ENCODE assay signal across 8 mouse cellular contexts in the genomic region with DNA sequence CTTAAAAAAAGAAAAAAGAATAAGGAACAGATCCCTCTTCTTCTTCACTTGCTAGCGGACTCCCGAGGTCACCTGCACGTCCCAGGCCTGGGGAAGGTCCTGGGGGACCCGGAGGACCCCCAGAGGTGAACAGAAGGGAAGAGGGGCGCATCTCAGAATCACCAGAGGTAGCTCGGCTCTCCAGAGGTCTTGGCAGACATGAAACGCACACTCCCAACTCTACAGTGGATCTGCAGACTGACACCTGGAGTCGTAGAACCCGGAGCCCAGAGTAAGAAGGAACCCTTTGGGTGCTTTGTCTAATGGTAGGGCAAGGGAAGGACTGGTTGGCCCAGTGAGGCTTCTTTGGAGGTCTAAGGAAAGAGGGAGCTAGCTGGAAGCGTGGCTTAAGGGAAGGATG. TPM values are rescaled to one million over a fixed set of nuclear protein-coding genes. Genes with fewer than 3 reads are reported as not detected.
DNase-seq lines count a peak whose midpoint lies in the region; ATAC-seq and TF ChIP-seq lines count a peak whose summit lies in the region.

No protein-coding gene starts in this region.

- no peak for DNase-seq in kidney, postnatal 0 days (ENCODE audit: low spot score)
- no peak for DNase-seq in kidney, postnatal 25 days
- DNase-seq in forebrain, embryonic 11.5 days (ENCODE audit: low spot score) = no peak
- no peak for DNase-seq in ovary, postnatal 14 days (ENCODE audit: low spot score)
- no peak for DNase-seq in embryo, embryonic 10.5 days (ENCODE audit: low spot score)
- DNase-seq in adrenal gland, postnatal 14 days = no peak

- no peaks in the 10 kb centered on the region for H3K27me3 ChIP-seq in kidney, postnatal 0 days (ENCODE audit: insufficient read depth, low read length)
- H3K27me3 ChIP-seq in forebrain, embryonic 11.5 days (ENCODE audit: control insufficient read depth, insufficient read depth, low read length) = no peaks in the 10 kb centered on the region
- H3K27me3 ChIP-seq in intestine, embryonic 16.5 days (replicated peaks; ENCODE audit: control insufficient read depth, insufficient read depth, low read length) = no peaks in the 10 kb centered on the region
- no peaks in the 10 kb centered on the region for H3K27me3 ChIP-seq in neural tube, embryonic 12.5 days (replicated peaks)

- 80% methylated on average over 10 of the region's 10 CpGs for WGBS in kidney, postnatal 0 days
- WGBS in forebrain, embryonic 11.5 days = 76% methylated on average over 10 of the region's 10 CpGs
- 81% methylated on average over 10 of the region's 10 CpGs for WGBS in intestine, embryonic 16.5 days
- 73% methylated on average over 10 of the region's 10 CpGs for WGBS in neural tube, embryonic 12.5 days

- peak overlapping the region; percentile 82 for H3K4me2 ChIP-seq in kidney, postnatal 0 days (ENCODE audit: low read length)
- peak overlapping the region; percentile 73 for H3K4me2 ChIP-seq in forebrain, embryonic 11.5 days (ENCODE audit: low read depth, low read length, severe bottlenecking)
- H3K4me2 ChIP-seq in intestine, embryonic 16.5 days (ENCODE audit: low read depth, low read length) = peak overlapping the region; percentile 83
- peak overlapping the region; percentile 80 for H3K4me2 ChIP-seq in neural tube, embryonic 12.5 days (replicated peaks)

- H3K9ac ChIP-seq in kidney, postnatal 0 days (ENCODE audit: low read depth, low read length) = peak overlapping the region; percentile 52; the same call in 1 of the 2 replicates
- H3K9ac ChIP-seq in forebrain, embryonic 11.5 days (ENCODE audit: low read length) = peak overlapping the region; percentile 63
- peak overlapping the region; percentile 71 for H3K9ac ChIP-seq in intestine, embryonic 16.5 days (ENCODE audit: low read depth, low read length)
- peak overlapping the region; percentile 57; the same call in 1 of the 2 replicates for H3K9ac ChIP-seq in neural tube, embryonic 12.5 days

- ATAC-seq in kidney, postnatal 0 days (replicated peaks; ENCODE audit: low FRiP score, low read depth) = no peak
- ATAC-seq in forebrain, embryonic 11.5 days (replicated peaks; ENCODE audit: low FRiP score) = no peak
- no peak for ATAC-seq in intestine, embryonic 16.5 days
- ATAC-seq in neural tube, embryonic 12.5 days (ENCODE audit: low FRiP score, low read depth) = peak; percentile 5; the same call in 1 of the 2 replicates

- H3K4me1 ChIP-seq in kidney, postnatal 0 days (replicated peaks; ENCODE audit: insufficient read depth, low read length) = peaks cover 5% of the 10 kb centered on the region
- H3K4me1 ChIP-seq in forebrain, embryonic 11.5 days (replicated peaks; ENCODE audit: control insufficient read depth, insufficient read depth, low read length) = peaks cover 2% of the 10 kb centered on the region; the same call in 1 of the 2 replicates
- peaks cover 6% of the 10 kb centered on the region for H3K4me1 ChIP-seq in intestine, embryonic 16.5 days (ENCODE audit: control insufficient read depth, insufficient read depth, low read length)
- H3K4me1 ChIP-seq in neural tube, embryonic 12.5 days = peaks cover 3% of the 10 kb centered on the region; the same call in 1 of the 2 replicates

- H3K4me3 ChIP-seq in kidney, postnatal 0 days (replicated peaks; ENCODE audit: low read depth, low read length) = no peak overlapping the region
- H3K4me3 ChIP-seq in forebrain, embryonic 11.5 days (ENCODE audit: low read depth, low read length) = peak overlapping the region; percentile 50
- peak overlapping the region; percentile 60 for H3K4me3 ChIP-seq in intestine, embryonic 16.5 days (ENCODE audit: low read length)
- H3K4me3 ChIP-seq in neural tube, embryonic 12.5 days = peak overlapping the region; percentile 47

- TF ChIP-seq CTCF in kidney, postnatal 0 days (IDR thresholded peaks at IDR 0.05; ENCODE audit: low read depth) = no peak

- no peak overlapping the region for H3K27ac ChIP-seq in kidney, postnatal 0 days
- H3K27ac ChIP-seq in forebrain, embryonic 11.5 days (ENCODE audit: low read depth, low read length) = no peak overlapping the region
- H3K27ac ChIP-seq in intestine, embryonic 16.5 days (ENCODE audit: low read length) = no peak overlapping the region
- no peak overlapping the region for H3K27ac ChIP-seq in neural tube, embryonic 12.5 days

- H3K9me3 ChIP-seq in kidney, postnatal 0 days (replicated peaks; ENCODE audit: low read length) = no peaks in the 10 kb centered on the region
- H3K9me3 ChIP-seq in forebrain, embryonic 11.5 days (ENCODE audit: control insufficient read depth, low read length) = no peaks in the 10 kb centered on the region
- no peaks in the 10 kb centered on the region for H3K9me3 ChIP-seq in intestine, embryonic 16.5 days (ENCODE audit: control insufficient read depth, low read length)
- no peaks in the 10 kb centered on the region for H3K9me3 ChIP-seq in neural tube, embryonic 12.5 days

- H3K36me3 ChIP-seq in kidney, postnatal 0 days (ENCODE audit: insufficient read depth, low read length) = no peaks in the 10 kb centered on the region
- H3K36me3 ChIP-seq in forebrain, embryonic 11.5 days (ENCODE audit: control insufficient read depth, insufficient read depth, low read length) = no peaks in the 10 kb centered on the region
- no peaks in the 10 kb centered on the region for H3K36me3 ChIP-seq in intestine, embryonic 16.5 days (ENCODE audit: control insufficient read depth, insufficient read depth, low read length)
- no peaks in the 10 kb centered on the region for H3K36me3 ChIP-seq in neural tube, embryonic 12.5 days

RNA-seq across cellular contexts. Expression of a gene that starts 11.5 kb away (rescaled TPM):
- 5.1 and 5.8 TPM in 2 replicates for polyA plus RNA-seq in kidney, postnatal 0 days (2015; fragmentation: Nextera tagmentation; extraction: Ambion mirVana)
- 0.80 and 1.5 TPM in 2 replicates for polyA plus RNA-seq in forebrain, embryonic 11.5 days (2014; fragmentation: Nextera tagmentation; extraction: Ambion mirVana)
- polyA plus RNA-seq in intestine, embryonic 16.5 days (2015; fragmentation: Nextera tagmentation; extraction: Ambion mirVana) = 1.4 and 1.6 TPM in 2 replicates
- polyA plus RNA-seq in neural tube, embryonic 12.5 days (2016; fragmentation: Nextera tagmentation; extraction: Ambion mirVana) = 3.2 and 3.5 TPM in 2 replicates
- total RNA-seq in adrenal gland, postnatal 14 days (2021) = 3.8 and 6.5 TPM in 2 replicates

RNA-seq across cellular contexts. Expression of a gene that starts 11.5 kb away (rescaled TPM):
- 21.4 and 21.9 TPM in 2 replicates for polyA plus RNA-seq in kidney, postnatal 0 days (2015; fragmentation: Nextera tagmentation; extraction: Ambion mirVana)
- polyA plus RNA-seq in forebrain, embryonic 11.5 days (2014; fragmentation: Nextera tagmentation; extraction: Ambion mirVana) = 17.4 and 17.8 TPM in 2 replicates
- polyA plus RNA-seq in intestine, embryonic 16.5 days (2015; fragmentation: Nextera tagmentation; extraction: Ambion mirVana) = 17.3 and 19.1 TPM in 2 replicates
- 19.4 and 20.1 TPM in 2 replicates for polyA plus RNA-seq in neural tube, embryonic 12.5 days (2016; fragmentation: Nextera tagmentation; extraction: Ambion mirVana)
- 37.3 and 55.7 TPM in 2 replicates for total RNA-seq in adrenal gland, postnatal 14 days (2021)

RNA-seq across cellular contexts. Expression of a gene that starts 17.1 kb away (rescaled TPM):
- polyA plus RNA-seq in kidney, postnatal 0 days (2015; fragmentation: Nextera tagmentation; extraction: Ambion mirVana) = 20.5 and 21.0 TPM in 2 replicates
- 0.25 and 1.2 TPM in 2 replicates for polyA plus RNA-seq in forebrain, embryonic 11.5 days (2014; fragmentation: Nextera tagmentation; extraction: Ambion mirVana)
- 2.9 and 3.3 TPM in 2 replicates for polyA plus RNA-seq in intestine, embryonic 16.5 days (2015; fragmentation: Nextera tagmentation; extraction: Ambion mirVana)
- 0.26 and 0.43 TPM in 2 replicates for polyA plus RNA-seq in neural tube, embryonic 12.5 days (2016; fragmentation: Nextera tagmentation; extraction: Ambion mirVana)
- total RNA-seq in adrenal gland, postnatal 14 days (2021) = 0.67 and 1.2 TPM in 2 replicates

RNA-seq across cellular contexts. Expression of a gene that starts 27.4 kb away (rescaled TPM):
- polyA plus RNA-seq in kidney, postnatal 0 days (2015; fragmentation: Nextera tagmentation; extraction: Ambion mirVana) = 246 and 265 TPM in 2 replicates
- polyA plus RNA-seq in forebrain, embryonic 11.5 days (2014; fragmentation: Nextera tagmentation; extraction: Ambion mirVana) = 90.4 and 109 TPM in 2 replicates
- 251 and 266 TPM in 2 replicates for polyA plus RNA-seq in intestine, embryonic 16.5 days (2015; fragmentation: Nextera tagmentation; extraction: Ambion mirVana)
- 118 and 119 TPM in 2 replicates for polyA plus RNA-seq in neural tube, embryonic 12.5 days (2016; fragmentation: Nextera tagmentation; extraction: Ambion mirVana)
- 199 and 204 TPM in 2 replicates for total RNA-seq in adrenal gland, postnatal 14 days (2021)

RNA-seq across cellular contexts. Expression of a gene that starts 32.4 kb away (rescaled TPM):
- polyA plus RNA-seq in kidney, postnatal 0 days (2015; fragmentation: Nextera tagmentation; extraction: Ambion mirVana) = 92.7 and 93.0 TPM in 2 replicates
- polyA plus RNA-seq in forebrain, embryonic 11.5 days (2014; fragmentation: Nextera tagmentation; extraction: Ambion mirVana) = 24.8 and 25.7 TPM in 2 replicates
- polyA plus RNA-seq in intestine, embryonic 16.5 days (2015; fragmentation: Nextera tagmentation; extraction: Ambion mirVana) = 59.9 and 65.4 TPM in 2 replicates
- 25.7 and 29.2 TPM in 2 replicates for polyA plus RNA-seq in neural tube, embryonic 12.5 days (2016; fragmentation: Nextera tagmentation; extraction: Ambion mirVana)
- total RNA-seq in adrenal gland, postnatal 14 days (2021) = 149 and 151 TPM in 2 replicates
